Mouse (Mus musculus) cerebellum, adult 11-12 months (tissue): Measurements from ENCODE around the gene Rasl11b.

Source experiments
- DNase-seq: peaks from one replicate; pipeline ENCODE4 v3.0.0; 2022

Rasl11b gene

GRCm38 (mm10) chr5:74214501-74215110, 19.5 kb downstream of the Rasl11b start:
- DNase-seq = no peak

GRCm38 (mm10) chr5:74215125-74215524, 20.0 kb downstream of the Rasl11b start:
- DNase-seq = no peak

- no peak for DNase-seq
These were observed 23.4 kb downstream of the Rasl11b start for GRCm38 (mm10) chr5:74218524-74218923.

- DNase-seq = no peak
These were observed 27.5 kb downstream of the Rasl11b start for GRCm38 (mm10) chr5:74222626-74223025.

- DNase-seq = no peak
These were observed 29.4 kb downstream of the Rasl11b start for GRCm38 (mm10) chr5:74224480-74224879.

- no peak for DNase-seq
These were observed 31.1 kb downstream of the Rasl11b start for GRCm38 (mm10) chr5:74226183-74226582.

- no peak for DNase-seq
These were observed 32.3 kb downstream of the Rasl11b start for GRCm38 (mm10) chr5:74227352-74227751.

GRCm38 (mm10) chr5:74228938-74229337, 33.9 kb downstream of the Rasl11b start:
- DNase-seq = no peak

GRCm38 (mm10) chr5:74229775-74230413, 34.8 kb downstream of the Rasl11b start:
- no peak for DNase-seq

- DNase-seq = no peak
These were observed 35.4 kb downstream of the Rasl11b start for GRCm38 (mm10) chr5:74230525-74230924.

- no peak for DNase-seq
These were observed 38.7 kb downstream of the Rasl11b start for GRCm38 (mm10) chr5:74233808-74234207.

- DNase-seq = no peak
These were observed 44.3 kb downstream of the Rasl11b start for GRCm38 (mm10) chr5:74239369-74239768.

- DNase-seq = no peak
These were observed 45.2 kb downstream of the Rasl11b start for GRCm38 (mm10) chr5:74240298-74240697.

GRCm38 (mm10) chr5:74240926-74241680, 46.0 kb downstream of the Rasl11b start:
- no peak for DNase-seq

GRCm38 (mm10) chr5:74242654-74243053, 47.6 kb downstream of the Rasl11b start:
- DNase-seq = no peak

GRCm38 (mm10) chr5:74244406-74245019, 49.4 kb downstream of the Rasl11b start:
- DNase-seq = peak; percentile 71

GRCm38 (mm10) chr5:74245641-74246145, 50.6 kb downstream of the Rasl11b start:
- DNase-seq = no peak

GRCm38 (mm10) chr5:74246453-74246852, 51.4 kb downstream of the Rasl11b start:
- DNase-seq = no peak

GRCm38 (mm10) chr5:74246971-74247370, 51.9 kb downstream of the Rasl11b start:
- DNase-seq = no peak
